Mouse (Mus musculus) layer of hippocampus, postnatal 10 days (tissue): Measurements from ENCODE around the gene Gm11634. TPM values are rescaled to one million over a fixed set of nuclear protein-coding genes. Genes with fewer than 3 reads are reported as not detected.
"Not testable (repeated sequence)": the region's sequence is repeated elsewhere in the genome, so short reads cannot be mapped to it uniquely, and the experiment has no call there.

ENCODE experiments used
- DNase-seq, 2 experiments: peaks; one replicate each; pipeline ENCODE4 v3.0.0; 2021; ENCODE audit warnings: low spot score in 2 of 2
- long read RNA-seq: library from polyadenylated mRNA; stranded (forward); transcript quantifications from one replicate; pipeline ENCODE4 v2.0.0, GENCODE M21; 2023
- total RNA-seq, 2 experiments: library from RNA; stranded (reverse); gene quantifications; 2 replicates each; pipeline ENCODE4 v1.2.3; 2021

Gm11634 gene
- not detected for total RNA-seq
- long read RNA-seq: 0 reads

- no peak for DNase-seq
Observed at GRCm38 (mm10) chr11:101599156-101599555, at the start of gene Gm11634. Gene Gm11634 (minus strand): TSS chr11:101599256.

GRCm38 (mm10) chr11:101647093-101647492, 48.0 kb upstream of the Gm11634 start:
- not testable (repeated sequence) for DNase-seq

- not testable (repeated sequence) for DNase-seq
Observed at GRCm38 (mm10) chr11:101646283-101646794, 47.3 kb upstream of the Gm11634 start.

- DNase-seq: peak; percentile 69
Observed at GRCm38 (mm10) chr11:101645411-101646282, 46.6 kb upstream of the Gm11634 start.

GRCm38 (mm10) chr11:101645043-101645410, 46.0 kb upstream of the Gm11634 start:
- DNase-seq: not testable (repeated sequence)

- no peak for DNase-seq
Observed at GRCm38 (mm10) chr11:101644591-101644990, 45.5 kb upstream of the Gm11634 start.

GRCm38 (mm10) chr11:101642931-101643330, 43.9 kb upstream of the Gm11634 start:
- no peak for DNase-seq

- DNase-seq: peak; percentile 40 to 50
Observed at GRCm38 (mm10) chr11:101641710-101642642, 42.9 kb upstream of the Gm11634 start.

- peak; percentile 75 to 83 for DNase-seq
Observed at GRCm38 (mm10) chr11:101640857-101641709, 42.0 kb upstream of the Gm11634 start.

GRCm38 (mm10) chr11:101639761-101640160, 40.7 kb upstream of the Gm11634 start:
- DNase-seq: no peak

- DNase-seq: no peak
Observed at GRCm38 (mm10) chr11:101635660-101636059, 36.6 kb upstream of the Gm11634 start.

- DNase-seq: not testable (repeated sequence)
Observed at GRCm38 (mm10) chr11:101628733-101629417, 29.8 kb upstream of the Gm11634 start.

GRCm38 (mm10) chr11:101627857-101628559, 29.0 kb upstream of the Gm11634 start:
- peak; percentile 89 to 91 for DNase-seq

- peak; percentile 76 to 80 for DNase-seq
Observed at GRCm38 (mm10) chr11:101626995-101627856, 28.2 kb upstream of the Gm11634 start, which contains the start of gene Rdm1. Gene Rdm1 (plus strand): TSS chr11:101627195.

- DNase-seq: no peak
Observed at GRCm38 (mm10) chr11:101626649-101626994, 27.6 kb upstream of the Gm11634 start.

- not testable (repeated sequence) for DNase-seq
Observed at GRCm38 (mm10) chr11:101620022-101620655, 21.1 kb upstream of the Gm11634 start.

- DNase-seq: no peak
Observed at GRCm38 (mm10) chr11:101618596-101618995, 19.5 kb upstream of the Gm11634 start.

GRCm38 (mm10) chr11:101617849-101618248, 18.8 kb upstream of the Gm11634 start:
- peak; percentile 28 to 36 for DNase-seq
